In the genomic region with DNA sequence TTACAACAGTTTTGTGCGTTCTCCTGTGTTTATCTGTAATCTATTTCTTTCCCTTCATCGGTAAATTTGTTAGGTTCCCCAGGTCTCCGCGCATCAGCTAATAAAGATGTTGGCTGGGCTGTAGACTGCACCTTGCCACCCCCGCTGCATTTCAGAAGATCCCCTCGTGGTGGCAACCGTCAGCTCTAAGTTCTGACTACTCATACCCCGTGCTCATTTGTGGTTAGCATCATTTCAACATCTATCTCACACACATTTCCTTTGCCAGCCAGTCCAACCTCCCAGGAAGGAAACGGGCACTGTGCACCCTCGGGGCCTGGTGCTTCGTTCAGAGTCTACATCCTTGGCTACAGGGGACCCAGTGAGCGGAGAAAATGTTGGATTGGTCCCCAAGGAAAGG, we compare ENCODE assay signal across 11 mouse cellular contexts. TPM values are rescaled to one million over a fixed set of nuclear protein-coding genes. Genes with fewer than 3 reads are reported as not detected.
DNase-seq lines count a peak whose midpoint lies in the region; ATAC-seq lines count a peak whose summit lies in the region.
"Had no signal": no experiment of that assay in that cellular context is flagged by ENCODE, and none has a peak within 500 bp of the region (broad histone marks: within the 10 kb centered on the region; RNA-seq: fewer than 3 reads in every experiment).

No protein-coding gene starts in this region.

- H3K27ac ChIP-seq in hindbrain, embryonic 13.5 days, result no peak overlapping the region

- 75% methylated on average over 12 of the region's 12 CpGs for WGBS in hindbrain, embryonic 13.5 days

- H3K9me3 ChIP-seq in hindbrain, embryonic 13.5 days, result no peaks in the 10 kb centered on the region

- H3K36me3 ChIP-seq in hindbrain, embryonic 13.5 days, result no peaks in the 10 kb centered on the region

- ATAC-seq in monocyte, adult 5-6 weeks (replicated peaks; ENCODE audit: insufficient number of reproducible peaks, low FRiP score, low TSS enrichment, poor library complexity, severe bottlenecking), result peak; percentile 67
- no peak for ATAC-seq in hindbrain, embryonic 13.5 days (ENCODE audit: low FRiP score)

- no peak overlapping the region for H3K9ac ChIP-seq in hindbrain, embryonic 13.5 days

- H3K4me1 ChIP-seq in hindbrain, embryonic 13.5 days (replicated peaks), result peaks cover 34% of the 10 kb centered on the region

- no peak overlapping the region for H3K4me3 ChIP-seq in hindbrain, embryonic 13.5 days
- H3K4me3 ChIP-seq: myocyte had no signal

- peaks cover 5% of the 10 kb centered on the region; the same call in 1 of the 2 replicates for H3K27me3 ChIP-seq in hindbrain, embryonic 13.5 days

- no peak overlapping the region for H3K4me2 ChIP-seq in hindbrain, embryonic 13.5 days
- H3K4me2 ChIP-seq: heart, embryonic 11.5 days had no signal

- DNase-seq in embryo, embryonic 10.5 days (ENCODE audit: low spot score), result peak; percentile 15
- DNase-seq in embryo, embryonic 10 days (ENCODE audit: low spot score), result no peak
- peak; percentile 38 for DNase-seq in right cerebral cortex, postnatal 14 days
- no peak for DNase-seq in right cerebral cortex, postnatal 25 days
- peak; percentile 82 for DNase-seq in thymus, postnatal 4 days
- no peak for DNase-seq in urinary bladder, postnatal 14 days (ENCODE audit: low spot score)
- DNase-seq: cerebellum, adult 9-10 months had no signal

RNA-seq across cellular contexts. Expression of a gene that starts 51.5 kb away (rescaled TPM):
- total RNA-seq in monocyte, adult 5-6 weeks (2017), result not detected in 3 replicates
- polyA plus RNA-seq in hindbrain, embryonic 13.5 days (2015; fragmentation: Nextera tagmentation; extraction: Ambion mirVana), result 4.3 and 5.1 TPM in 2 replicates

Comparison
In these comparisons a context has a peak if more than half of its experiments do, and no peak if none do; other contexts are left out.
1. DNase-seq: peak in embryo, embryonic 10.5 days (single experiment), right cerebral cortex, postnatal 14 days (single experiment) and thymus, postnatal 4 days (single experiment); none in embryo, embryonic 10 days (single experiment), right cerebral cortex, postnatal 25 days (single experiment) and urinary bladder, postnatal 14 days (single experiment).